Mouse (Mus musculus) kidney, adult 2 months (tissue): ENCODE data around the gene Slc25a53. TPM values are rescaled to one million over a fixed set of nuclear protein-coding genes. Genes with fewer than 3 reads are reported as not detected.
A peak's percentile ranks its signal among the peaks of the same experiment; 100 is the strongest.

Source experiments
- DNase-seq: peaks from one replicate; pipeline ENCODE4 v3.0.0; 2021
- H3K27ac ChIP-seq: fragments of 200-500 bp; 2 replicates; pipeline ENCODE4 v1.5.1; 2012; ENCODE audit warnings: low read depth, low read length, control low read depth, inconsistent platforms; ENCODE audit not compliant: insufficient read depth
- H3K27me3 ChIP-seq: fragments of 200-500 bp; replicated peaks from 2 replicates; pipeline ENCODE4 v1.6.1; 2012; ENCODE audit warnings: mild to moderate bottlenecking, moderate library complexity, low read length, inconsistent platforms; ENCODE audit not compliant: control insufficient read depth, insufficient read depth
- H3K36me3 ChIP-seq: fragments of 200-500 bp; 2 replicates; pipeline ENCODE4 v1.6.1; 2012; ENCODE audit warnings: mild to moderate bottlenecking, moderate library complexity, low read length, inconsistent platforms; ENCODE audit not compliant: control insufficient read depth, insufficient read depth
- H3K4me1 ChIP-seq: fragments of 200-500 bp; 2 replicates; pipeline ENCODE4 v1.6.1; 2011; ENCODE audit warnings: low read length; ENCODE audit not compliant: control insufficient read depth, insufficient read depth
- H3K4me3 ChIP-seq: fragments of 200-500 bp; 2 replicates; pipeline ENCODE4 v1.5.1; 2011; ENCODE audit warnings: mild to moderate bottlenecking, low read depth, low read length, control low read depth; ENCODE audit not compliant: insufficient read depth
- CTCF ChIP-seq: fragments of 200-500 bp; conservative IDR thresholded peaks from 2 replicates; pipeline ENCODE4 v1.5.1; 2011; ENCODE audit warnings: low read depth, mild to moderate bottlenecking, control low read depth, low read length, moderate library complexity, mixed read lengths; ENCODE audit not compliant: insufficient read depth, insufficient read length
- POLR2A ChIP-seq: fragments of 200-500 bp; IDR thresholded peaks from one replicate; pipeline ENCODE4 v1.6.1; 2011; ENCODE audit warnings: low read depth, low read length, control low read depth
- WGBS: fragments of 180-500 bp; shearing (Covaris S2); methylation state at CpG from one replicate; pipeline ENCODE4 v1.1.7; 2018; 5-methylcytosine and 5-hydroxymethylcytosine counted together
- polyA plus RNA-seq: library from polyadenylated mRNA; depleted of rRNA; stranded (reverse); fragments of >200 nt; gene quantifications from 2 replicates; pipeline ENCODE4 v1.2.3, GENCODE M21; 2012

Slc25a53 gene
- polyA plus RNA-seq, 1 experiment: 2.4 TPM

GRCm38 (mm10) chrX:137031726-137032125 lies 6.4 kb downstream of the Slc25a53 start:
- no peaks in the 10 kb centered on the region for H3K36me3 ChIP-seq
- 89% methylated on average over 5 of the region's 5 CpGs for WGBS
- H3K4me1 ChIP-seq: peaks cover 5% of the 10 kb centered on the region
- H3K4me3 ChIP-seq: no peak overlapping the region
- TF ChIP-seq CTCF (no peak), POLR2A (no peak)
- no peak overlapping the region for H3K27ac ChIP-seq
- DNase-seq: no peak
- no peaks in the 10 kb centered on the region for H3K27me3 ChIP-seq

GRCm38 (mm10) chrX:137030916-137031315 lies 7.2 kb downstream of the Slc25a53 start:
- no peaks in the 10 kb centered on the region for H3K36me3 ChIP-seq
- H3K4me3 ChIP-seq: no peak overlapping the region
- DNase-seq: peak; percentile 42
- TF ChIP-seq POLR2A: no peak
- no peak for TF ChIP-seq CTCF
- H3K4me1 ChIP-seq: peaks cover 5% of the 10 kb centered on the region
- 58% methylated on average over 8 of the region's 8 CpGs for WGBS
- H3K27ac ChIP-seq: no peak overlapping the region
- no peaks in the 10 kb centered on the region for H3K27me3 ChIP-seq

- Histone ChIP-seq H3K27me3 (no peaks in the 10 kb centered on the region), H3K36me3 (no peaks in the 10 kb centered on the region), H3K4me3 (no peak overlapping the region), H3K27ac (no peak overlapping the region), H3K4me1 (no peaks in the 10 kb centered on the region; the same call in 1 of the 2 replicates)
- WGBS: 4% methylated on average over 1 of the region's 1 CpGs
- TF ChIP-seq CTCF (peak; percentile 46), POLR2A (no peak)
- DNase-seq: peak; percentile 65
These were observed 18.8 kb downstream of the Slc25a53 start for GRCm38 (mm10) chrX:137019310-137019709.

DNA sequence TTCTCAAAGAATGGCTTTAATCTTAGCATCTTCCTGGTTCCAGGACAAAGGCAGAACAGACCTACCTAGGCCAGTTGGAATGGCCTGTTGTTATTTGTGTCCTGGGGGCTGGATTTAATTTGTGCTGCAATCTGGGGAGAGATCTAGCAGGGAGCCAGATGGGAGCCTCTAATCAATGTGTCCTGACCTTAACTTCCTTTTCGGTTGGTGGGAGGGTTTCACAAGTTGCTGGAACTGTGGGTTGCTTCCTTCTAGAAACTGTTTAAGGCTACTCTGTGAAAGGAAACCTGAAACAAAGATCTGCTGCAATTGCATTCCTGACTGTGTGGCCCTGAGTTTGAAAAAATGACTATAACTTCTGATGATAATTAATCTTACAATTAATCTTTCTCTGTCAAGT lies 20.4 kb downstream of the Slc25a53 start:
- 65% methylated on average over 1 of the region's 1 CpGs for WGBS
- H3K27ac ChIP-seq: no peak overlapping the region
- H3K27me3 ChIP-seq: no peaks in the 10 kb centered on the region
- H3K36me3 ChIP-seq: no peaks in the 10 kb centered on the region
- no peak overlapping the region for H3K4me3 ChIP-seq
- H3K4me1 ChIP-seq: no peaks in the 10 kb centered on the region; the same call in 1 of the 2 replicates
- TF ChIP-seq POLR2A: no peak
- no peak for TF ChIP-seq CTCF
- DNase-seq: no peak

DNA sequence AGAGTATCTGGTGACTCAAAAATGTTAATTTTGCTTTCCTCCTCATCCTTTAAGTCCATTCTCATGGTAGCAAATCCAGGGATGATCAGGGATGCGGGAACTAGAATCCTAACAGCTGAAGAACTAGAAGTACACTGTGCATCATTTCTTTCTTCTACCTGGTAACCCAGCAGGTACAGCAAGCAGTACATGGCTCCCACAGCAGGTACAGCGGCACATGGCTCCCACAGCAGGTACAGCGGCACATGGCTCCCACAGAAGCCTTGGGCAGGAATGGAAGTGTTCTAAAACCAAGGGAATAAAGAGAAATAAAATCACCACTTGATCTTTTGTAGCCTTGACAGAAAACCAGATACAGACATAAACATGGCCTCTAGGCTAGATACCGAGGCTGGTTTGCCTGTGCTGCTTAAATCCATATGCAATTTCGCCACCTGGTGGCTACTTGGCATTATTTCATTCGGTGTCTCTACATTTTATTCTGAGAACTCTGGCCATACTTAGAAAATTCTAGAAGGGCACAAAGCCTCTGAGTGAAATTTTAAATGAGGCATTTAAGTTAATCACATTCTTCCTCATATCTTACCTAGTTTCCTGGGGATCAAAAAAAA lies 22.9 kb downstream of the Slc25a53 start:
- Histone ChIP-seq H3K4me3 (no peak overlapping the region), H3K27me3 (no peaks in the 10 kb centered on the region), H3K36me3 (no peaks in the 10 kb centered on the region), H3K4me1 (no peaks in the 10 kb centered on the region; the same call in 1 of the 2 replicates), H3K27ac (no peak overlapping the region)
- DNase-seq: peak; percentile 59
- TF ChIP-seq CTCF (peak; percentile 49), POLR2A (no peak)
- 52% methylated on average over 6 of the region's 6 CpGs for WGBS

- 80% methylated on average over 2 of the region's 2 CpGs for WGBS
- Histone ChIP-seq H3K4me3 (no peak overlapping the region), H3K4me1 (no peaks in the 10 kb centered on the region), H3K27me3 (no peaks in the 10 kb centered on the region), H3K36me3 (no peaks in the 10 kb centered on the region), H3K27ac (no peak overlapping the region)
- TF ChIP-seq CTCF: no peak
- DNase-seq: no peak
These were observed 41.8 kb downstream of the Slc25a53 start for GRCm38 (mm10) chrX:136996256-136996655.

- no peaks in the 10 kb centered on the region for H3K36me3 ChIP-seq
- no peak for DNase-seq
- no peak for TF ChIP-seq CTCF
- TF ChIP-seq POLR2A: no peak
- no peaks in the 10 kb centered on the region for H3K27me3 ChIP-seq
- H3K27ac ChIP-seq: no peak overlapping the region
- H3K4me1 ChIP-seq: no peaks in the 10 kb centered on the region
- 32% methylated on average over 14 of the region's 14 CpGs for WGBS
- H3K4me3 ChIP-seq: no peak overlapping the region
These were observed 44.5 kb downstream of the Slc25a53 start for GRCm38 (mm10) chrX:136993641-136994040.
